Mouse (Mus musculus) spleen, adult 2 months (tissue): ENCODE measurements around the gene Ndc1.

Experiments used
- CTCF ChIP-seq: fragments of 200-500 bp; IDR thresholded peaks from 2 replicates; pipeline ENCODE4 v1.5.1; 2011; ENCODE audit warnings: mild to moderate bottlenecking, inconsistent platforms; ENCODE audit not compliant: insufficient read depth, insufficient read length, insufficient replicate concordance; ENCODE audit errors: extremely low read depth
- POLR2A ChIP-seq: fragments of 200-500 bp; IDR thresholded peaks from 2 replicates; pipeline ENCODE4 v1.6.1; 2011; ENCODE audit warnings: low read depth, low read length, inconsistent platforms

DNA sequence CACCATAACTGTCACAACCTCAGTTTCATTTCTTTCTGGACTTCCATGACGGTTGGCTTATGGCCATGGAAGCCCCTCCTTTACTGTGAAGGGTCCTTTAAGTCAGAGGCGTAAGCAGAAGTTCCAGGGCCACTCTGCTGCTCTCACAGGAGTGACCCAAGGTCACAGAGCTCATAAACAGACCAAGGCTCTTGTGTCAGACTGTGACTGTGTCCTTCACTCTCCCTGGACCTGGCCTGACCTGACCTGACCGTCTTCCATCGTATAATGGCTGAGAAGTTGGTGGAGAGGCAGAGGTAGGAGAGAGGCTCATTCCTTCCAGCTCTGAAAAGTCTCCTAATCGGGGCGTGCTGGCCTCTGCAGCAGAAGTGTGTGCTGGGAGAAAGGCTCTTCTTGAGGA lies 20.4 kb upstream of the Ndc1 start:
- TF ChIP-seq CTCF (no peak), POLR2A (no peak)
